Mouse (Mus musculus) heart, postnatal 0 days (tissue): Measurements from ENCODE around the gene Lias.

Experiments
- CTCF ChIP-seq: IDR thresholded peaks from 2 replicates; pipeline ENCODE4 v1.5.1; 2016; ENCODE audit warnings: antibody characterized with exemption, control low read depth, low read depth
- EP300 ChIP-seq: IDR thresholded peaks from 2 replicates; pipeline ENCODE4 v1.6.1; 2016; ENCODE audit warnings: antibody characterized with exemption, low read depth

GRCm38 (mm10) chr5:65348168-65348567 is 43.1 kb upstream of the Lias start, which contains the start of gene Klb:
- TF ChIP-seq CTCF (no peak), EP300 (no peak)
